Mouse (Mus musculus): ENCODE results near the gene Fry. TPM values are rescaled to one million over a fixed set of nuclear protein-coding genes. Genes with fewer than 3 reads are reported as not detected.

Fry gene
- polyA plus RNA-seq, 1 experiment from 2014 or later = 22.4 TPM

DNA sequence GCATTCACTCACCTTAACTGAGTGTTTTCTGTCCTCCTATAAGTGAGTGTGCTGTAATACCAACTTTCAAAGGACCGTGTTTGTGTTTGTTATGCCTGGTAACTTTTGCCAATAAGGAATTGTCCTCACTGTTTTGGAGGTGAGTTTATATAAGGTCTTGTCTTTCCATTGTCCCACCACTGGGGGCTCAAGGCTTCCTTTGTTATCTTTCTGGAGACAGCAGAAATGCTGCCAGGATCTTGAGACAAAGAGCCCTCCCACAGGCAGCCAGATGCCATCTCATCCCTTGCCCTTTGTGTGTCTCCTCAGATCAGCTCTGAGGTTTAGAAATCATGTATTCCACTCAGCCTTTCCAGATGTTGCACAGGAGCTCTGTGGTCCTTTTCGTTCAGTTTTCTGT, 194.8 kb downstream of the Fry start:
- no peaks in the 10 kb centered on the region for H3K27me3 ChIP-seq (ENCODE audit: control insufficient read depth, insufficient read depth, low read length)
- no peaks in the 10 kb centered on the region for H3K4me1 ChIP-seq (replicated peaks; ENCODE audit: control insufficient read depth, insufficient read depth, low read length)
- H3K36me3 ChIP-seq (ENCODE audit: control insufficient read depth, insufficient read depth, low read length) = no peaks in the 10 kb centered on the region
- WGBS = 73% methylated on average over 2 of the region's 2 CpGs
- H3K9me3 ChIP-seq (ENCODE audit: control insufficient read depth, low read length) = no peaks in the 10 kb centered on the region
- no peak overlapping the region for H3K9ac ChIP-seq (ENCODE audit: low read depth, low read length)
- H3K27ac ChIP-seq (ENCODE audit: low read depth, low read length) = no peak overlapping the region
- H3K4me3 ChIP-seq (ENCODE audit: low read depth, low read length) = no peak overlapping the region
- ATAC-seq (ENCODE audit: low FRiP score) (no peak), DNase-seq (ENCODE audit: low spot score) (no peak)
- no peak overlapping the region for H3K4me2 ChIP-seq (replicated peaks; ENCODE audit: low read depth, low read length)

DNA sequence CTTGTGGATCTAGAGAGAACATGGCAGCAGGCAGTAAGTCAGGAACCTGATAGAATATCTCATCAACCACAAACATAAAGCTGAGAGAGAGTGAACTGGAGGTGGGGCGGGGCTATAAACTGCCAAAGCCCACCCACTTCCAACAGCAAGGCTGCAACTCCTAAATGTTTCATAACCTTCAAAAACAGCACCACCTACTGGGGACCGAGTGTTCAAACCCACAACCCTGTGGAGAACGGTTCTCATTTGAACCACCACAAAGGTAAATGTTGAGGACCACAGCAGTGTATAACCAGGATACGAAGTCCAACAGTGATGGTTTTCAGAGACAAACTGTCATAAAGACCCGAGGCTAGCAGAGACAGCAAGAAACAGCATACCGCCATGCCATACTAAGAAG, 196.1 kb downstream of the Fry start:
- no peak for ATAC-seq (ENCODE audit: low FRiP score)
- WGBS = 93% methylated on average over 6 of the region's 6 CpGs
- Histone ChIP-seq H3K4me3 (ENCODE audit: low read depth, low read length) (no peak overlapping the region), H3K36me3 (ENCODE audit: control insufficient read depth, insufficient read depth, low read length) (no peaks in the 10 kb centered on the region), H3K27ac (ENCODE audit: low read depth, low read length) (no peak overlapping the region), H3K4me2 (replicated peaks; ENCODE audit: low read depth, low read length) (no peak overlapping the region), H3K27me3 (ENCODE audit: control insufficient read depth, insufficient read depth, low read length) (no peaks in the 10 kb centered on the region), H3K4me1 (replicated peaks; ENCODE audit: control insufficient read depth, insufficient read depth, low read length) (no peaks in the 10 kb centered on the region), H3K9me3 (ENCODE audit: control insufficient read depth, low read length) (no peaks in the 10 kb centered on the region), H3K9ac (ENCODE audit: low read depth, low read length) (no peak overlapping the region)
- no peak for DNase-seq (ENCODE audit: low spot score)

DNA sequence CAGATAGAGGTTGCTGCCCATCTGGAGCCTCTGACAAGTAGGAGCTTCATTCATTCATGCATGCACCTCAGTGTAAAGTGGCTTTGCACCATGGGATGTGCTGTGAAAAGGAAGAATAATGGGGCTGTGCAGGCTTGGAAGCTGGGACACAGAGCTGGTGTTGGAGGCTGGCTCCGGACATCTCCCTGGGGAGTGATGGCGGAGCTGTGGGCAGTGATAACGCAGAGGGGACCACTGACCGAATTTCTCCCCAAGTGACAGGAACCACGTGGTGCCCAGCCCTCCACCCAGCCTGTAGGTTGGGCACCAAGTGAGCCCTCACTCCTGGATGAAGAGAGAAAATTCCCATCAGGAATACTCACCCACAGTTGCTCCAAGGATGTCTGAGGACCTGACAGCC, 207.0 kb downstream of the Fry start:
- no peaks in the 10 kb centered on the region for H3K27me3 ChIP-seq (ENCODE audit: control insufficient read depth, insufficient read depth, low read length)
- H3K9ac ChIP-seq (ENCODE audit: low read depth, low read length) = no peak overlapping the region
- H3K9me3 ChIP-seq (ENCODE audit: control insufficient read depth, low read length) = no peaks in the 10 kb centered on the region
- no peak overlapping the region for H3K4me2 ChIP-seq (replicated peaks; ENCODE audit: low read depth, low read length)
- no peak overlapping the region for H3K4me3 ChIP-seq (ENCODE audit: low read depth, low read length)
- DNase-seq (ENCODE audit: low spot score) (no peak), ATAC-seq (ENCODE audit: low FRiP score) (peak; percentile 53; the same call in 1 of the 2 replicates)
- 54% methylated on average over 5 of the region's 5 CpGs for WGBS
- no peaks in the 10 kb centered on the region for H3K4me1 ChIP-seq (replicated peaks; ENCODE audit: control insufficient read depth, insufficient read depth, low read length)
- no peak overlapping the region for H3K27ac ChIP-seq (ENCODE audit: low read depth, low read length)
- no peaks in the 10 kb centered on the region for H3K36me3 ChIP-seq (ENCODE audit: control insufficient read depth, insufficient read depth, low read length)

DNA sequence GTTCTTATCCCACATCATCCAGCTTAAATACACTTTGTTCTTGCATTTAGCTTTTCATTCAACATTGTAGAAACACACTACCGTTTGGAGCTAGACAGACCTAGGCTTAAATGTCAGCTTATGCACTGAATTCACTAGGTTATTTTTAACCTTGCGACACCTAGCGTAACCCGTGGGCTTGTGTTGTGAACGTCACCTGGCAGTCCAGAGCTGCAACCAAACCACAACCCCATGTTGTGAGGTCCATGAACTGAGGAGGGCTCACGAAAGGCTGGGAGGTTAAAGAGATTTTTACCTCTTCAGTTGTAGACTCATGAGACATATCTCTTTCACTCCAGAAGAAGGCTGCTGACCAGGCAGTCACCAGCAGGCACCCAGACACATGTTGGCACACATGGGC, 210.2 kb downstream of the Fry start:
- no peak overlapping the region for H3K4me2 ChIP-seq (replicated peaks; ENCODE audit: low read depth, low read length)
- DNase-seq (ENCODE audit: low spot score) (no peak), ATAC-seq (ENCODE audit: low FRiP score) (no peak)
- H3K27me3 ChIP-seq (ENCODE audit: control insufficient read depth, insufficient read depth, low read length) = no peaks in the 10 kb centered on the region
- no peaks in the 10 kb centered on the region for H3K36me3 ChIP-seq (ENCODE audit: control insufficient read depth, insufficient read depth, low read length)
- no peak overlapping the region for H3K9ac ChIP-seq (ENCODE audit: low read depth, low read length)
- H3K4me3 ChIP-seq (ENCODE audit: low read depth, low read length) = no peak overlapping the region
- H3K9me3 ChIP-seq (ENCODE audit: control insufficient read depth, low read length) = no peaks in the 10 kb centered on the region
- H3K4me1 ChIP-seq (replicated peaks; ENCODE audit: control insufficient read depth, insufficient read depth, low read length) = no peaks in the 10 kb centered on the region
- WGBS = 92% methylated on average over 6 of the region's 6 CpGs
- H3K27ac ChIP-seq (ENCODE audit: low read depth, low read length) = no peak overlapping the region

DNA sequence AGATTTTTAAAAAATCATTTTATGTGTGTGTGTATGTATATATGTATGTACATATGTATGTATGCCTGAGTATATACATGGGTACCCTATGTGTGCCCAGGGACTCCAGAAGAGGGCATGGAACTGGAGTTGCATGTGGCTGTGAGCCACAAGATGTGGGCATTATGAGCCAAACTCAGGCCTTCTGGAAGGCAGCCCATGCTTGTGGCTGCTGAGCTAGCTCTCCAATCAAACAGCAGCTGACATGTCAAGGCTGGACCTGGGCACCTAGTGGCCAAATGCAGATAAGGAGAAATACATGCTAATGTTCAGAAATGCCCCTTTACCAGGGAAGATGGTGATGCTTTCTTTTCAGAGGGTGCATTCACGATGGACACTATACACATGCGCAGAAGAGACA, 213.4 kb downstream of the Fry start:
- H3K27me3 ChIP-seq (ENCODE audit: control insufficient read depth, insufficient read depth, low read length) = no peaks in the 10 kb centered on the region
- no peak overlapping the region for H3K4me3 ChIP-seq (ENCODE audit: low read depth, low read length)
- H3K27ac ChIP-seq (ENCODE audit: low read depth, low read length) = no peak overlapping the region
- H3K36me3 ChIP-seq (ENCODE audit: control insufficient read depth, insufficient read depth, low read length) = no peaks in the 10 kb centered on the region
- no peaks in the 10 kb centered on the region for H3K4me1 ChIP-seq (replicated peaks; ENCODE audit: control insufficient read depth, insufficient read depth, low read length)
- H3K4me2 ChIP-seq (replicated peaks; ENCODE audit: low read depth, low read length) = no peak overlapping the region
- no peak for ATAC-seq (ENCODE audit: low FRiP score)
- H3K9me3 ChIP-seq (ENCODE audit: control insufficient read depth, low read length) = no peaks in the 10 kb centered on the region
- DNase-seq (ENCODE audit: low spot score) = no peak
- WGBS = 87% methylated on average over 2 of the region's 2 CpGs
- H3K9ac ChIP-seq (ENCODE audit: low read depth, low read length) = no peak overlapping the region

DNA sequence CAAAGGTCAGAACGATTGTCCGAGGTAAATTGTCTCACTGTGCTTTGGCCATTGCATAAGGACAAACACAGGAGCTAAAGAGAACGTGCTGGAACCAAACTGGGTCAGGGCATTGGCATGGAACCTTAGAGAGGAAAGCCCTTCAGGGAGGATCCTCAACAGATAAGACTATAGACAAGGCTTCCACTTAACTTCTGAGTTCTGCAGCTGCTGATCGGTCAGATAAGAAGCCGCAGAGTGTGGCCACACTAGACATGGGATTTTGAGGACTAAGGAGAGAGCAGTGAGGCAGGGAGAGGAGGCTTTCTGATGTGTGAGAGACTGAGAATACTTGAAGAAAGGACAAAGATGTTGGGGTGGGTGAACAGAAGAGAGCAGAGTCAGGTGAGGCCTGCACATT, 214.4 kb downstream of the Fry start:
- 78% methylated on average over 5 of the region's 5 CpGs for WGBS
- no peak overlapping the region for H3K9ac ChIP-seq (ENCODE audit: low read depth, low read length)
- no peak overlapping the region for H3K4me2 ChIP-seq (replicated peaks; ENCODE audit: low read depth, low read length)
- H3K27me3 ChIP-seq (ENCODE audit: control insufficient read depth, insufficient read depth, low read length) = no peaks in the 10 kb centered on the region
- no peak overlapping the region for H3K27ac ChIP-seq (ENCODE audit: low read depth, low read length)
- H3K36me3 ChIP-seq (ENCODE audit: control insufficient read depth, insufficient read depth, low read length) = no peaks in the 10 kb centered on the region
- no peaks in the 10 kb centered on the region for H3K4me1 ChIP-seq (replicated peaks; ENCODE audit: control insufficient read depth, insufficient read depth, low read length)
- no peak overlapping the region for H3K4me3 ChIP-seq (ENCODE audit: low read depth, low read length)
- DNase-seq (ENCODE audit: low spot score) = no peak
- ATAC-seq (ENCODE audit: low FRiP score) = no peak
- no peaks in the 10 kb centered on the region for H3K9me3 ChIP-seq (ENCODE audit: control insufficient read depth, low read length)

DNA sequence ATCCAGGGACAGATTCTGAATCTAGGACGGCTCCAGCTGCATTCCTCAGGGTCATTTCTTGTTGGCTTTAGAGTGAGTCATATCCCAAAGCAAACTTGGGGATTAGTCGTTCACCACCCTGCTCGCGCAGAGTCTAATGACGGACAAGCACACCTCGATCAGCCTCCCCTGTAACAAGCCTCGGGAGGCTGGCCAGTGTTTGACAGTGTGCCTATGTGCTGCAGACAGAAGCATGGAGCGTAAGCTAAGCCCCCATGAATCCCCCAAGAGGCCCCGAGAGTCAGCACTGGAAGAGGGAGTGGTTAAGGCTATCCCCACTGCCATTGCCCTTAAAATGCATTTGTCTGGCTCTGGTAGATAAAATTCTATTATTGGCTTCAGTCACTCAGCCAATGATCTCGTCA, 214.9 kb downstream of the Fry start:
- DNase-seq (ENCODE audit: low spot score) = no peak
- no peaks in the 10 kb centered on the region for H3K27me3 ChIP-seq (ENCODE audit: control insufficient read depth, insufficient read depth, low read length)

DNA sequence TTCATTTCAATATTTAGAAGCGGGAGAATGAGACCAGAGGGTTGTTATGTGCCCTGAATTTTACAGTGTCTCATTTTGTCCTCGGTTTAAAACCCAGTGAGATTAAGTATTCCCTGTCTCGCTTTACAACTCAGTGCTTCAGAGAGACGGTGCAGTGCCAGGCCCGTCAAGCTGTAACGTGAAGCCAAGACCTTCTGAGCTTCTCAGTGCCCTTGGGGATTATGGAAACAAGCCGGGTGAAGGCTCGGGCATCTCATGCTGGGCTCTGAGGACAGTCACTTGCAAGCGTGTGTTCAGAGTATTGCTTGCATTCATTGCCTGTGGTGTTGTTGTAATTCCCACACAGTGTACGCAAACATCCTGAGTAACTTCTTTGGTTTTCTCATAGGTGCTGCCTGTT, 218.0 kb downstream of the Fry start:
- Histone ChIP-seq H3K36me3 (ENCODE audit: control insufficient read depth, insufficient read depth, low read length) (no peaks in the 10 kb centered on the region), H3K4me3 (ENCODE audit: low read depth, low read length) (no peak overlapping the region), H3K4me2 (replicated peaks; ENCODE audit: low read depth, low read length) (no peak overlapping the region), H3K27me3 (ENCODE audit: control insufficient read depth, insufficient read depth, low read length) (no peaks in the 10 kb centered on the region), H3K4me1 (replicated peaks; ENCODE audit: control insufficient read depth, insufficient read depth, low read length) (no peaks in the 10 kb centered on the region), H3K9ac (ENCODE audit: low read depth, low read length) (no peak overlapping the region), H3K9me3 (ENCODE audit: control insufficient read depth, low read length) (no peaks in the 10 kb centered on the region), H3K27ac (ENCODE audit: low read depth, low read length) (no peak overlapping the region)
- ATAC-seq (ENCODE audit: low FRiP score) (no peak), DNase-seq (ENCODE audit: low spot score) (no peak)
- WGBS = 61% methylated on average over 10 of the region's 10 CpGs

More for the DNA sequence above, 214.9 kb downstream of the Fry start:
- Histone ChIP-seq H3K9ac (ENCODE audit: low read depth, low read length) (no peak overlapping the region), H3K4me2 (replicated peaks; ENCODE audit: low read depth, low read length) (no peak overlapping the region), H3K27ac (ENCODE audit: low read depth, low read length) (no peak overlapping the region), H3K9me3 (ENCODE audit: control insufficient read depth, low read length) (no peaks in the 10 kb centered on the region), H3K4me1 (replicated peaks; ENCODE audit: control insufficient read depth, insufficient read depth, low read length) (no peaks in the 10 kb centered on the region), H3K36me3 (ENCODE audit: control insufficient read depth, insufficient read depth, low read length) (no peaks in the 10 kb centered on the region), H3K4me3 (ENCODE audit: low read depth, low read length) (no peak overlapping the region)
- 76% methylated on average over 10 of the region's 10 CpGs for WGBS
- no peak for ATAC-seq (ENCODE audit: low FRiP score)

DNA sequence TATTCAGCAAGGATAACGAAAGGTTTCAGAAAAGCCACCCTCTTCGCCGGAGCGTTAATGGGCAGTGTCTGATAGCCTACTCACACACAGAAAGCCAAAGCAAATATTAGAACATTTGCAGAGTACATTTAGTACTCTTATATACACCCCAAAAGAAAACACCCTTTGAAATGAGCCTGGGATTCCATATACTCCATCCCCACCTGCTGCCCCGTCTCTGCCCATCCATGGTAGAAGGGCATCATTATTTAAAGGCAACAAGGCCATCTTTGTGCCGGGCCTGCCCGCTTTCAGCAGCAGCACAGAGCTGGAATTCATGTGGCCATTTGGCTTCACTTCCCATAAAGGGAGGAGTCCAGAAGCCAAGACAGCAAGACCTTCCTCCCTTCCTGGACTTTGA, 219.3 kb downstream of the Fry start:
- H3K4me2 ChIP-seq (replicated peaks; ENCODE audit: low read depth, low read length) = no peak overlapping the region
- no peaks in the 10 kb centered on the region for H3K27me3 ChIP-seq (ENCODE audit: control insufficient read depth, insufficient read depth, low read length)
- DNase-seq (ENCODE audit: low spot score) = no peak
- no peak overlapping the region for H3K4me3 ChIP-seq (ENCODE audit: low read depth, low read length)
- H3K36me3 ChIP-seq (ENCODE audit: control insufficient read depth, insufficient read depth, low read length) = no peaks in the 10 kb centered on the region
- no peak for ATAC-seq (ENCODE audit: low FRiP score)
- no peaks in the 10 kb centered on the region for H3K4me1 ChIP-seq (replicated peaks; ENCODE audit: control insufficient read depth, insufficient read depth, low read length)
- 86% methylated on average over 7 of the region's 7 CpGs for WGBS
- H3K9ac ChIP-seq (ENCODE audit: low read depth, low read length) = no peak overlapping the region
- no peaks in the 10 kb centered on the region for H3K9me3 ChIP-seq (ENCODE audit: control insufficient read depth, low read length)
- H3K27ac ChIP-seq (ENCODE audit: low read depth, low read length) = no peak overlapping the region
